Mouse (Mus musculus) heart, adult 2 months (tissue): ENCODE data around the gene Igfbp3. TPM values are rescaled to one million over a fixed set of nuclear protein-coding genes. Genes with fewer than 3 reads are reported as not detected.
"Not testable (repeated sequence)": the region's sequence is repeated elsewhere in the genome, so short reads cannot be mapped to it uniquely, and the experiment has no call there.

ENCODE experiments used
- DNase-seq, 2 experiments: peaks; one replicate each; pipeline ENCODE4 v3.0.0; 2021
- H3K27ac ChIP-seq: fragments of 200-600 bp; 2 replicates; pipeline ENCODE4 v1.8.1; 2022
- H3K27me3 ChIP-seq: fragments of 200-500 bp; 2 replicates; pipeline ENCODE4 v1.6.1; 2012; ENCODE audit warnings: mild to moderate bottlenecking, low read length, inconsistent platforms, mixed read lengths; ENCODE audit not compliant: control insufficient read depth, insufficient read depth
- H3K36me3 ChIP-seq: fragments of 200-500 bp; 2 replicates; pipeline ENCODE4 v1.6.1; 2012; ENCODE audit warnings: low read length, inconsistent platforms; ENCODE audit not compliant: control insufficient read depth, insufficient read depth
- H3K4me1 ChIP-seq: fragments of 200-500 bp; 2 replicates; pipeline ENCODE4 v1.6.1; 2011; ENCODE audit warnings: low read length; ENCODE audit not compliant: control insufficient read depth, insufficient read depth
- H3K4me3 ChIP-seq: fragments of 200-600 bp; 2 replicates; pipeline ENCODE4 v1.8.1; 2022
- H3K79me2 ChIP-seq: fragments of 200-500 bp; replicated peaks from 2 replicates; pipeline ENCODE4 v1.6.1; 2012; ENCODE audit warnings: mild to moderate bottlenecking, inconsistent platforms, low read length, moderate library complexity, mixed read lengths; ENCODE audit not compliant: control insufficient read depth, insufficient read depth
- H3K9ac ChIP-seq: fragments of 200-500 bp; 2 replicates; pipeline ENCODE4 v1.6.1; 2012; ENCODE audit warnings: low read depth, mild to moderate bottlenecking, control low read depth, inconsistent platforms, low read length, mixed read lengths
- CTCF ChIP-seq: fragments of 200-600 bp; IDR thresholded peaks from 2 replicates; pipeline ENCODE4 v1.8.1; 2022; ENCODE audit warnings: antibody characterized with exemption, mild to moderate bottlenecking, moderate library complexity
- EP300 ChIP-seq: fragments of 200-500 bp; IDR thresholded peaks from 2 replicates; pipeline ENCODE4 v1.6.1; 2011; ENCODE audit warnings: low read depth, low read length, control low read depth; ENCODE audit not compliant: insufficient read depth
- POLR2A ChIP-seq: fragments of 200-500 bp; IDR thresholded peaks from 2 replicates; pipeline ENCODE4 v1.6.1; 2011; ENCODE audit warnings: mild to moderate bottlenecking, low read depth, low read length, control low read depth; ENCODE audit not compliant: insufficient read depth
- WGBS: fragments of 180-500 bp; shearing (Covaris S2); methylation state at CpG from one replicate; pipeline ENCODE4 v1.1.7; 2018; 5-methylcytosine and 5-hydroxymethylcytosine counted together
- intact Hi-C: fragments of 180-260 bp; cut with DNase I; formaldehyde crosslinking; loops from one replicate; pipeline ENCODE4 v1.15.1; 2025
- polyA plus RNA-seq: library from polyadenylated mRNA; depleted of rRNA; stranded (reverse); fragments of >200 nt; gene quantifications from 2 replicates; pipeline ENCODE4 v1.2.3, GENCODE M21; 2012
- total RNA-seq, 2 experiments: library from RNA; stranded (reverse); gene quantifications; 2 replicates each; pipeline ENCODE4 v1.2.3; 2021

Gene Igfbp3
- total and polyA plus RNA-seq, 3 experiments, result 20.8 to 40.4 (median 32.2) TPM

DNA sequence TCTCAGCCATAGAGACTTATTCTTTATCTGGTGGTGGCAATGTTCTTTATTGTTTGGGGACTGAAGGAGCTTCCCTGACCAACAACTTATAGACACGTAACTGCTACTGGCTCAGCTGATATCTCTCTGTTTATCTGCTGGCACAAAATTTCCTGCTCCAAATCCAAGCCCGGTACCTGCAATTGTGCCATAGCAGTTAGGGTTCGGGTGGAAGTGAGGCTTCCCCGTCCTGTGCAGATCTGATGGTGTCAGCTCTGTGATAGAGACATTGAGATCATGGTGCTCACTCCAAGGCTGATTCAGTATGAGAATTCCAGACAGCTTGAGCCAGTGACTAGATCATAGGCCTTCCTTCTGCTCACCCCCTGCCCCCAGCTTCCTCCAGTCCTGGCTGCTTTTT, 18.2 kb upstream of the Igfbp3 start:
- no peak overlapping the region for H3K4me3 ChIP-seq
- no peaks in the 10 kb centered on the region for H3K79me2 ChIP-seq
- H3K36me3 ChIP-seq, result no peaks in the 10 kb centered on the region
- DNase-seq, result no peak
- H3K27ac ChIP-seq, result no peak overlapping the region
- intact Hi-C loops, result no loop called here
- 81% methylated on average over 4 of the region's 4 CpGs for WGBS
- TF ChIP-seq CTCF, result no peak
- TF ChIP-seq POLR2A, result no peak
- TF ChIP-seq EP300, result no peak
- no peak overlapping the region for H3K9ac ChIP-seq
- 0 out of 2 replicates have a peak, but pooled peaks cover 3% of the 10 kb centered on the region for H3K4me1 ChIP-seq
- no peaks in the 10 kb centered on the region for H3K27me3 ChIP-seq

GRCm38 (mm10) chr11:7230000-7230399, 16.3 kb upstream of the Igfbp3 start:
- H3K36me3 ChIP-seq, result no peaks in the 10 kb centered on the region
- intact Hi-C loops, result no loop called here
- H3K9ac ChIP-seq, result no peak overlapping the region
- WGBS, result 62% methylated on average over 4 of the region's 4 CpGs
- no peak for DNase-seq
- H3K4me3 ChIP-seq, result no peak overlapping the region
- H3K79me2 ChIP-seq, result no peaks in the 10 kb centered on the region
- TF ChIP-seq CTCF, result no peak
- no peak for TF ChIP-seq EP300
- TF ChIP-seq POLR2A, result no peak
- no peaks in the 10 kb centered on the region for H3K27me3 ChIP-seq
- H3K27ac ChIP-seq, result no peak overlapping the region
- H3K4me1 ChIP-seq, result 0 out of 2 replicates have a peak, but pooled peaks cover 1% of the 10 kb centered on the region

DNA sequence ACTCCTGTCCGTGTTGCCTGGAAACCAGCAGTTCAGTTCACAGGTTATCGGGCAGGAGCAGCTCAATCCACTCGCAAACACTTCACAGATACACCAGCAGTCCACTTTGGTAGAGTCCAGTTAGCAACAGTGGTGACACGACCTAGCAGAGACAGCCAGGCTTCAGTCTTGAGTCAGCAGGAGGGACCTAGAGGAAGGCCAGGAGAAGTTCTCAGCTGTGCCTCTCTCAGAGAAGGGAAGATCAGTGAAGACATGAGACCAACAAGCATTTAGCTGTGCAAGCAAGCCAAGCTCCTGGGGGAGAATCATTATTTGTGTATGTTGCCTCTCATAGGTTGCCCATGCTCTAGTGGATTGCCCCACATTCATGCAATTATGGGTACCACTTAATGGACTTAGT, 14.4 kb upstream of the Igfbp3 start:
- Histone ChIP-seq H3K79me2 (no peaks in the 10 kb centered on the region), H3K4me3 (no peak overlapping the region), H3K4me1 (no peaks in the 10 kb centered on the region), H3K27me3 (no peaks in the 10 kb centered on the region), H3K27ac (no peak overlapping the region), H3K9ac (no peak overlapping the region), H3K36me3 (no peaks in the 10 kb centered on the region)
- no peak for DNase-seq
- 88% methylated on average over 4 of the region's 4 CpGs for WGBS
- intact Hi-C loops, result no loop called here
- no peak for TF ChIP-seq POLR2A
- TF ChIP-seq EP300, result no peak
- TF ChIP-seq CTCF, result no peak

GRCm38 (mm10) chr11:7226810-7227550, 13.3 kb upstream of the Igfbp3 start:
- Histone ChIP-seq H3K27ac (no peak overlapping the region), H3K4me1 (no peaks in the 10 kb centered on the region), H3K79me2 (no peaks in the 10 kb centered on the region), H3K4me3 (no peak overlapping the region), H3K36me3 (no peaks in the 10 kb centered on the region), H3K9ac (no peak overlapping the region), H3K27me3 (no peaks in the 10 kb centered on the region)
- intact Hi-C loops, result no loop called here
- DNase-seq, result no peak
- WGBS, result 93% methylated on average over 7 of the region's 7 CpGs
- no peak for TF ChIP-seq CTCF
- no peak for TF ChIP-seq EP300
- no peak for TF ChIP-seq POLR2A

DNA sequence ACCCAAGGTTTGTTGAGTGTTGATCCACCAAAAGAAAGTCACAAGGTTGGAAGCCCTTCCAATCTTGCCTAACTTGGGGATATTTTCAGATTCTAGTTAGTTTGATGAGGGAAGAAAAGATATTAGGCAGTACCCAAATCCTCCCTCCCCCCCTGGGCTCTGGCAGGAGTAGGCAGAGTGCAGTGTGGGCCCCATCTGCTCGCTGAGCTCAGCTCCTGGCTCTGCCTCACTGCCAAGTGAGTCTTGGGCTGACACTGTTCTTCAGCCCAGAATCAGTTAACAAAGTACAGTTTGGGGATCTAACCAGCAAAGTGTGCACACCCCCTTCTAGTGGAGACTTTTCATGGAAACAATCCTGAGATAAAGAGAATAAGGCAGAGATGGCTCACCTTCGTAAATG, 12.5 kb upstream of the Igfbp3 start:
- no peak for TF ChIP-seq EP300
- TF ChIP-seq CTCF, result no peak
- no peak for TF ChIP-seq POLR2A
- H3K4me3 ChIP-seq, result no peak overlapping the region

DNA sequence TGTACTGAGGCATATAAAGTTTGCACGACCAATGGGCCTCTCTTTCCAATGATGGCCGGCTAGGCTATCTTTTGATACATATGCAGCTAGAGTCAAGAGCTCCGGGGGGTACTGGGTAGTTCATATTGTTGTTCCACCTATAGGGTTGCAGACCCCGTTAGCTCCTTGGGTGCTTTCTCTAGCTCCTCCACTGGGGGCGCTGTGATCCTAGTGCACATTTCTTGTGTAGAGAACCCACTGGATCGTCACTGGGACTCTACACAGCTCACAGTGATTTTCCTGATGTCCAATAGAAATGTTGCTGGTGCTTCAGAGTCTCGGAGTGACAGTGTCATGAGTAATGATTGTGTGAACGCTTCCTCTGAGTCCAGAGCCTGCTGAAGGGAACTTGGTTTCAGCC, 8.1 kb upstream of the Igfbp3 start:
- WGBS, result 80% methylated on average over 8 of the region's 8 CpGs
- intact Hi-C loops, H3K27me3 ChIP-seq, DNase-seq, H3K9ac ChIP-seq, H3K36me3 ChIP-seq, H3K4me1 ChIP-seq, H3K27ac ChIP-seq, H3K79me2 ChIP-seq, H3K4me3 ChIP-seq: not testable (repeated sequence)
- peak; percentile 40 for TF ChIP-seq CTCF

More for the DNA sequence above, 12.5 kb upstream of the Igfbp3 start:
- H3K36me3 ChIP-seq, result no peaks in the 10 kb centered on the region
- H3K9ac ChIP-seq, result no peak overlapping the region
- no peaks in the 10 kb centered on the region for H3K79me2 ChIP-seq
- H3K27ac ChIP-seq, result no peak overlapping the region
- intact Hi-C loops, result no loop called here
- DNase-seq, result no peak
- 69% methylated on average over 2 of the region's 2 CpGs for WGBS
- no peaks in the 10 kb centered on the region for H3K27me3 ChIP-seq
- H3K4me1 ChIP-seq, result no peaks in the 10 kb centered on the region
